Mouse (Mus musculus) thymus, adult 2 months (tissue): ENCODE measurements around the gene Dnajc12. TPM values are rescaled to one million over a fixed set of nuclear protein-coding genes. Genes with fewer than 3 reads are reported as not detected.
A peak's percentile ranks its signal among the peaks of the same experiment; 100 is the strongest.

Experiments used
- DNase-seq: peaks from one replicate; pipeline ENCODE4 v3.0.0; 2021
- H3K27ac ChIP-seq: fragments of 200-500 bp; 2 replicates; pipeline ENCODE4 v1.5.1; 2012; ENCODE audit warnings: low read length, control low read depth; ENCODE audit not compliant: control insufficient read depth, insufficient read depth
- H3K27me3 ChIP-seq: fragments of 200-500 bp; 2 replicates; pipeline ENCODE4 v1.6.1; 2012; ENCODE audit warnings: mild to moderate bottlenecking, low read length, moderate library complexity, mixed read lengths; ENCODE audit not compliant: control insufficient read depth, insufficient read depth
- H3K36me3 ChIP-seq: fragments of 200-500 bp; 2 replicates; pipeline ENCODE4 v1.6.1; 2012; ENCODE audit warnings: mild to moderate bottlenecking, low read length, moderate library complexity; ENCODE audit not compliant: control insufficient read depth, insufficient read depth
- H3K4me1 ChIP-seq: fragments of 200-500 bp; replicated peaks from 2 replicates; pipeline ENCODE4 v1.6.1; 2012; ENCODE audit warnings: low read length; ENCODE audit not compliant: control insufficient read depth, insufficient read depth
- H3K4me3 ChIP-seq: fragments of 200-500 bp; 2 replicates; pipeline ENCODE4 v1.5.1; 2012; ENCODE audit warnings: mild to moderate bottlenecking, low read length, control low read depth, moderate library complexity; ENCODE audit not compliant: control insufficient read depth, insufficient read depth
- CTCF ChIP-seq: fragments of 200-500 bp; IDR thresholded peaks from 2 replicates; pipeline ENCODE4 v1.5.1; 2012; ENCODE audit warnings: mild to moderate bottlenecking, control low read depth, low read length, moderate library complexity, borderline replicate concordance; ENCODE audit not compliant: control insufficient read depth, poor library complexity, insufficient read depth; ENCODE audit errors: extremely low read depth
- POLR2A ChIP-seq: fragments of 200-500 bp; IDR thresholded peaks from 2 replicates; pipeline ENCODE4 v1.6.1; 2012; ENCODE audit warnings: mild to moderate bottlenecking, low read length, control low read depth, moderate library complexity; ENCODE audit not compliant: control insufficient read depth, poor library complexity, insufficient read depth; ENCODE audit errors: extremely low read depth
- WGBS: fragments of 180-500 bp; shearing (Covaris S2); methylation state at CpG from one replicate; pipeline ENCODE4 v1.1.7; 2018; 5-methylcytosine and 5-hydroxymethylcytosine counted together
- polyA plus RNA-seq: library from polyadenylated mRNA; depleted of rRNA; stranded (reverse); fragments of >200 nt; gene quantifications from 2 replicates; pipeline ENCODE4 v1.2.3, GENCODE M21; 2012

Gene Dnajc12
- polyA plus RNA-seq, 1 experiment, result 1.8 TPM

DNA sequence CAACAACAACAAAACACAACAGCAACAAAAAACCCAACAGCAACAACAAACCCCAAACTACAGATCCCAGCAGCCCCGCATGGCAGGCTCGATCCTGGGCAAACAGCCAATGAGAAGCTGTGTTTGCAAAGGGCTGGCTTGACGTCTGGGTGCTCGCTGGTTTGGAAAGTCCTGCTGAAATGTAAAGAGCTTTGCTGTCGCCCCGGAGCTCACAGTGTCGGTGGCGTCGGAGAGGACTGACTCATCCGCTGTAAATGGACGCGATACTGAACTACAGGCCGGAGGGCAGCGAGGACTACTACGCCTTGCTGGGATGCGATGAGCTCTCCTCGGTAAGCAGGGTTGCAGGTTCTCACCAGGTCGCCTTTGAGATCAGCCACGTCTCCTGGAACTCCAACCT lies 4.2 kb downstream of the Dnajc12 start:
- Histone ChIP-seq H3K27ac (no peak overlapping the region), H3K27me3 (no peaks in the 10 kb centered on the region), H3K4me3 (peak overlapping the region; percentile 97), H3K36me3 (no peaks in the 10 kb centered on the region), H3K4me1 (peaks cover 5% of the 10 kb centered on the region)
- peak; percentile 71 for DNase-seq
- 0% methylated on average over 19 of the region's 19 CpGs for WGBS
- TF ChIP-seq POLR2A (peak; percentile 47; the same call in 1 of the 2 replicates), CTCF (no peak; the same call in 1 of the 2 replicates)

DNA sequence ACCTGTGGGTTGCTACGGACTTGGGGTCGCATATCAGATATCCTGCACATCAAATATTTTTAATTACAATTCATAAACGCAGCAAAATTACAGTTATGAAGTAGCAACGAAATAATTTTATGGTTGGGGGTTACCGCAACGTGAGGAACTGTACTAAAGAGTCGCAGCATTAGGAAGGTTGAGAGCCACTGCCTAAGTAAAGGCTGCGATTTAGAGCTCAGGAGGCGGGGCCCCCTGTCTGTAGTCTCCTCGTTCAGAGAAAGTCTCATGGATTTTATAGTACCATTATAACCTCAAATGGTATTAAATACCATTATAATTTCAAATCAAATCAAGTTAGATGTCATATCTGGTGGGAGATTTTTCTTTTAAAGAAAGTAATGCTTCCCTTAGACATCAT lies 4.7 kb downstream of the Dnajc12 start:
- DNase-seq, result no peak
- H3K27me3 ChIP-seq, result no peaks in the 10 kb centered on the region
- 3% methylated on average over 10 of the region's 10 CpGs for WGBS
- H3K36me3 ChIP-seq, result no peaks in the 10 kb centered on the region
- no peak for TF ChIP-seq POLR2A
- no peak for TF ChIP-seq CTCF
- peaks cover under 1% of the 10 kb centered on the region for H3K4me1 ChIP-seq
- H3K4me3 ChIP-seq, result no peak overlapping the region
- no peak overlapping the region for H3K27ac ChIP-seq

DNA sequence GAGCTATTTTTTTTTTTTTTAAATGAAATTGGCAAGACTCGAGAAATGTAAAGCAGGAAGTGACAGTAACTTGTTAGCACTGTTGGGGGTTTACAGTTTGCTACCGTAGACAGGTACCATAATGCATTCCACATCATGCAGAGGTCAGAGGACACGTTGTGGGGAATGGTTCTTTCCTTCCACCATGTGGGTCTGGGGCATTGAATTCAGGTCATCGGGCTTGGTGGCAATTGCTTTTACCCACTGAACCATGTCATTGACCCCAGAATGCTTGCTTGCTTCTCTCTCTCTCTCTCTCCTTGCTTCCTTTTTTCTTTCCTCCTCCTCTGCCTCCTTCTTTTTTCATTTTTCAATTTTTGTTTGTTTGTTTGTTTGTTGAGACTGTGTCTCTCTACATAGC lies 6.7 kb downstream of the Dnajc12 start:
- no peak overlapping the region for H3K4me3 ChIP-seq
- TF ChIP-seq POLR2A (no peak), CTCF (no peak)
- H3K36me3 ChIP-seq, result no peaks in the 10 kb centered on the region
- no peaks in the 10 kb centered on the region; the same call in 1 of the 2 replicates for H3K4me1 ChIP-seq
- no peaks in the 10 kb centered on the region for H3K27me3 ChIP-seq
- DNase-seq, result no peak
- no peak overlapping the region for H3K27ac ChIP-seq
- 76% methylated on average over 4 of the region's 4 CpGs for WGBS

DNA sequence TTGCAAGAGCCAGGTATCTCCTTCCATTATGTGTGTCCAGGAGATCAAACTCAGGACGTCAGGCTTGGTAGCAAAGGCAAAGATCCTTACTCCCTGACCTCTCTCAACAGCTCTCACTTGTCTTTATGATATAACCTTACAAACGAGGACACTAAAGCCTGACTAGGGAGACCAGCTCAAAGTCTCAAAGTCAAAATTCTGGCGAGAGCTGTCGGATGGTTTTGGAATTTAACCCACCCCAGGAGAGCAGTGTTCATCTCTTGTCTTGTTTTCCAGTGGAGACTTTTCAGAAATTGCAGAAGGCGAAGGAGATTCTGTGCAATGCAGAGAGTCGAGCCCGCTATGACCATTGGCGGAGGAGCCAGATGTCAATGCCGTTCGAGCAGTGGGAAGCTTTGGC lies 14.7 kb downstream of the Dnajc12 start:
- H3K4me3 ChIP-seq, result no peak overlapping the region
- WGBS, result 97% methylated on average over 10 of the region's 10 CpGs
- H3K4me1 ChIP-seq, result no peaks in the 10 kb centered on the region
- H3K36me3 ChIP-seq, result no peaks in the 10 kb centered on the region
- DNase-seq, result no peak
- no peaks in the 10 kb centered on the region for H3K27me3 ChIP-seq
- TF ChIP-seq POLR2A, result no peak
- TF ChIP-seq CTCF, result no peak
- H3K27ac ChIP-seq, result no peak overlapping the region

DNA sequence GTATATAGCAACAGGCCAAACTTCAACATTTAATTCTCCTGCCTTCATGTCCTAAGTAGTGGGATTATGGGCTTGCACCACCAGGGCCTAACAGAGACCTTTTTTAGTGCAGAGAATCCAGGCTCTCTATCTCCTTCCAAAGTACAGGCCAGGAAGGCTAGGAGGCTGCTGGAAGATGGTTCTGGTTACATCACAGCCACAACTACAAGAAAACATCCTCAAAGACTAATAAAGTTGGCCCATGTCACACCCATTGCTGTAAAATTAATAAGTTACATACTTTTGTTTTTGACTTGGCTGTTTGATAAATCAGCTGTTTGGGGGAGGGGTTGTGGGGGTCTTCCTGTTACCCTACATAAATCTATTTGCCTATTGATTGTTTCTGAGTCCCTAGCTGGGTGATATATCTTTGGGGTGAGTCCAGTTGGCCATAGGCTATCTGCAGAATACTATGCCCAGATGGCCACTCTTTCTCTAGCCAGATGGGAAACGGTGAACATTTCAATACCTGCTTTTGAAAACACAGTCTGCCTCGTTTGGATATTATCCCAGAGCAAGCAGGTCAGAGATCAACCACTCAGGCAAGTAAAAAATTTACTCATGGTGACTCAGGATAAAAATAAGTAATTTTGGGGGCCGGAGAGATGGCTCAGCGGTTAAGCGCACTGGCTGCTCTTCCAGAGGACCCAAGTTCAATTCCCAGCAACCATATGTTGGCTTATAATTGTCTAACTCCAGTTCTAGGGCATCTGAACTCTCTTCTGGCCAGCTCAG lies 20.7 kb downstream of the Dnajc12 start:
- Histone ChIP-seq H3K4me3 (no peak overlapping the region), H3K27me3 (no peaks in the 10 kb centered on the region), H3K27ac (no peak overlapping the region), H3K4me1 (no peaks in the 10 kb centered on the region), H3K36me3 (no peaks in the 10 kb centered on the region)
- DNase-seq, result no peak
- TF ChIP-seq CTCF (no peak), POLR2A (no peak)
- WGBS, result 96% methylated on average over 5 of the region's 5 CpGs

DNA sequence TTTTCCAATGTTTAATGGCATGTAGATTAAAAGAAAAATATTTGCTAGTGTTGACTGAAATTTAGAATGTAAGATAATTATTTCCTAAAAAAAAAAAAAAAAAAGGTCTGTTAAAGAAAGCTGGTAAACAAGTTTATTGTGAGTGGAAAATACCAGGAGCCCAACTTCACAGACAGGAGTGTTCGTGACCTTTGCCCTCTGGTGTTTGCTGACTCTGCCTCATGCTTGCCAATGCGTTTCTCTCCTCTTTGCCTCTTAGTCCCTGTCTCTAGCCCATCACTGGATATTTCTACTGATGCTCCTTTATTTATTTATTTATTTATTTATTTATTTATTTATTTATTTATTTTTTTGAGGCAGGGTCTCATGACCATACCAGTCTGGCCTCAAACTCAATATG lies 21.4 kb downstream of the Dnajc12 start:
- Histone ChIP-seq H3K27ac (no peak overlapping the region), H3K4me1 (no peaks in the 10 kb centered on the region), H3K4me3 (no peak overlapping the region), H3K36me3 (no peaks in the 10 kb centered on the region), H3K27me3 (no peaks in the 10 kb centered on the region)
- WGBS, result 96% methylated on average over 2 of the region's 2 CpGs
- TF ChIP-seq POLR2A, result no peak
- TF ChIP-seq CTCF, result no peak
- no peak for DNase-seq
